Mouse (Mus musculus): ENCODE measurements around the gene 4930415O20Rik.

DNA sequence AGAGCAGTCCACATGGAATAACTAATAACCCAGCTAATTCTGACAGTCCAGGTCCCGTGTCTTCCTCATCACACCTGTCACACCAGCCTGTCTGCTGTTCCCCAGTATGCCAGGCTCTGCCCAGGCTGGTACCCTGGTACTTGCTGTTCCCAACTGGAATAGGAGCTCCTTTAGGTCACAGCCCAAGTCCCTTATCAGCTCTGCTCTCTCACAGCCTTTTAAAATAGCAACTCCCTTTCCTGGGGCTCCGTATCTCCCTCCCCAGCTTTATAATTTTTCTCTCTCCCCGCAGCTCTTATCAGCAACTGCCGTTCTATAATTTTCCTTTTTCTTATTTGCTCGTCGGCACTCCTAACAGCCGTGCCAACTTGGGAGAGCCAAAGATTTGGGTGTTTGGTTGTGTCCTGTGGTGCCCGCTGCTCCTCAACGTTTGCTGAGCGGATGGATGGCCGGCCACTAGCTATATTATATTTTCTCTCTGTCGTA lies 35.3 kb downstream of the 4930415O20Rik start:
- TF ChIP-seq CTCF (IDR thresholded peaks at IDR 0.05; ENCODE audit: control insufficient read depth, insufficient read depth, insufficient read length) (no peak), MAX (IDR thresholded peaks at IDR 0.05) (no peak), FOSL1 (IDR thresholded peaks at IDR 0.05; ENCODE audit: insufficient read depth, low read length, poor library complexity, severe bottlenecking) (no peak)

Measured in C2C12 (cell line).